11 mouse cellular contexts compared by ENCODE assay signal in the genomic region with DNA sequence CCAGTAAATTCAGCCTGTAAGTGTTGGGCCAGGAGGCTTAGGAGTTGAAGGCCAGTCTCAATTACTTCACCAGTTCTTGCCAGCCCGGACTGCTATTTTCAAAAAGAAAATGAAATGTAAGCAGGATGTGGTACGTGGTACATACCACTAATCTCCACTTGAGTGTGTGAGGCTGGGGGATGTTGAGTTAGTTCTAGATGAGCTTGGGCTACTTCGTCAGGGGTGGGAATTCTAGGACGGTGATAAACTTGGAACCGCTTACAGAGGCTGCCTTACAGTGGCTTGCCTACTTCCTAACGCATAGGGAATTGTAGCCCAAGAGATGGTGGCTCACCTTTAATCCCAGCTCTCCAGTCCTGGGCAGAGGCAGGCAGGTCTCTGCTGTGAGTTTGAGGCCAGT. TPM values are rescaled to one million over a fixed set of nuclear protein-coding genes. Genes with fewer than 3 reads are reported as not detected.
DNase-seq lines count a peak whose midpoint lies in the region; ATAC-seq lines count a peak whose summit lies in the region.
"Had no signal": no experiment of that assay in that cellular context is flagged by ENCODE, and none has a peak within 500 bp of the region (broad histone marks: within the 10 kb centered on the region; RNA-seq: fewer than 3 reads in every experiment).

No protein-coding gene starts in this region.

- 86% methylated on average over 6 of the region's 6 CpGs for WGBS in heart, embryonic 13.5 days
- 86% methylated on average over 6 of the region's 6 CpGs for WGBS in heart, embryonic 12.5 days
- 70% methylated on average over 6 of the region's 6 CpGs for WGBS in liver, embryonic 12.5 days (ENCODE audit: insufficient replicate concordance)

- H3K9me3 ChIP-seq in heart, embryonic 13.5 days, result no peaks in the 10 kb centered on the region
- no peaks in the 10 kb centered on the region for H3K9me3 ChIP-seq in heart, embryonic 12.5 days (replicated peaks)
- no peaks in the 10 kb centered on the region for H3K9me3 ChIP-seq in liver, embryonic 12.5 days (replicated peaks)
- H3K9me3 ChIP-seq: midbrain, embryonic 12.5 days had no signal

- peak; percentile 28 to 39 for DNase-seq in spleen, postnatal 36 days (ENCODE audit: low spot score in 2 of 2)
- no peak for DNase-seq in spleen, postnatal 10 days (ENCODE audit: low spot score in 2 of 2)
- DNase-seq in thymus, postnatal 14 days, result peak; percentile 51
- no peak for DNase-seq in left cerebral cortex, postnatal 36 days (ENCODE audit: low spot score in 2 of 2)
- DNase-seq in gastrocnemius, postnatal 4 days (ENCODE audit: low spot score in 2 of 2), result no peak
- DNase-seq: adrenal gland, adult 8-10 months; left cerebral cortex, postnatal 4 days had no signal

- 0 out of 2 replicates have a peak overlapping the region, but pooled peaks have one; percentile 96 for H3K4me3 ChIP-seq in heart, embryonic 13.5 days
- H3K4me3 ChIP-seq in heart, embryonic 12.5 days, result no peak overlapping the region
- peak overlapping the region; percentile 85 for H3K4me3 ChIP-seq in liver, embryonic 12.5 days
- H3K4me3 ChIP-seq: midbrain, embryonic 12.5 days had no signal

- ATAC-seq in heart, embryonic 13.5 days (ENCODE audit: extremely low read depth, insufficient number of reproducible peaks, low FRiP score, low TSS enrichment), result no peak
- ATAC-seq in heart, embryonic 12.5 days (ENCODE audit: insufficient number of reproducible peaks, low FRiP score), result no peak
- no peak for ATAC-seq in liver, embryonic 12.5 days

- peaks cover 40% of the 10 kb centered on the region for H3K36me3 ChIP-seq in heart, embryonic 13.5 days
- peaks cover 36% of the 10 kb centered on the region for H3K36me3 ChIP-seq in heart, embryonic 12.5 days
- H3K36me3 ChIP-seq in liver, embryonic 12.5 days, result peaks cover 40% of the 10 kb centered on the region

- H3K27me3 ChIP-seq in heart, embryonic 13.5 days (replicated peaks), result no peaks in the 10 kb centered on the region
- no peaks in the 10 kb centered on the region for H3K27me3 ChIP-seq in heart, embryonic 12.5 days (replicated peaks)
- H3K27me3 ChIP-seq in liver, embryonic 12.5 days (replicated peaks), result no peaks in the 10 kb centered on the region
- H3K27me3 ChIP-seq: midbrain, embryonic 12.5 days had no signal

- intact Hi-C loops in left cerebral cortex, postnatal 36 days (cut with DNase I), result loop anchor here (5.0 kb wide), 1 partner anchor 71 kb away; no protein-coding TSS in a partner anchor

- H3K9ac ChIP-seq in heart, embryonic 13.5 days, result no peak overlapping the region
- H3K9ac ChIP-seq in heart, embryonic 12.5 days, result no peak overlapping the region
- peak overlapping the region; percentile 97 for H3K9ac ChIP-seq in liver, embryonic 12.5 days
- H3K9ac ChIP-seq: midbrain, embryonic 12.5 days had no signal

- peaks cover 22% of the 10 kb centered on the region for H3K4me1 ChIP-seq in heart, embryonic 13.5 days
- no peaks in the 10 kb centered on the region for H3K4me1 ChIP-seq in heart, embryonic 12.5 days (replicated peaks)
- H3K4me1 ChIP-seq in liver, embryonic 12.5 days, result peaks cover 67% of the 10 kb centered on the region

- no peak overlapping the region for H3K27ac ChIP-seq in heart, embryonic 13.5 days (replicated peaks)
- H3K27ac ChIP-seq in heart, embryonic 12.5 days (ENCODE audit: poor library complexity, severe bottlenecking), result no peak overlapping the region
- H3K27ac ChIP-seq in liver, embryonic 12.5 days, result peak overlapping the region; percentile 98
- H3K27ac ChIP-seq: midbrain, embryonic 12.5 days had no signal

- H3K4me2 ChIP-seq in heart, embryonic 13.5 days, result peak overlapping the region; percentile 92
- H3K4me2 ChIP-seq in heart, embryonic 12.5 days, result no peak overlapping the region
- peak overlapping the region; percentile 97 for H3K4me2 ChIP-seq in liver, embryonic 12.5 days

RNA-seq across cellular contexts. Expression of gene Mta3, which starts 1.9 kb away (rescaled TPM):
- 34.9 and 37.4 TPM in 2 replicates for polyA plus RNA-seq in heart, embryonic 13.5 days (2015; fragmentation: Nextera tagmentation; extraction: Ambion mirVana)
- 42.8 and 47.7 TPM in 2 replicates for polyA plus RNA-seq in heart, embryonic 12.5 days (2016; fragmentation: Nextera tagmentation; extraction: Ambion mirVana)
- 60.2 and 66.4 TPM in 2 replicates for polyA plus RNA-seq in liver, embryonic 12.5 days (2016; fragmentation: Nextera tagmentation; extraction: Ambion mirVana)
- 10 to 100 TPM; 84.4 to 87.5 TPM for total RNA-seq in left cerebral cortex, postnatal 36 days (2021)
- total RNA-seq in gastrocnemius, postnatal 4 days (2021), result 10 to 100 TPM; 20.0 to 20.9 TPM

Comparison
In these comparisons a context has a peak if more than half of its experiments do, and no peak if none do; other contexts are left out.
1. DNase-seq: peak in spleen, postnatal 36 days (2 of 2) and thymus, postnatal 14 days (single experiment); none in spleen, postnatal 10 days (0 of 2), left cerebral cortex, postnatal 36 days (0 of 2) and gastrocnemius, postnatal 4 days (0 of 2).